Mouse (Mus musculus): ENCODE data around the gene Prss22.

DNA sequence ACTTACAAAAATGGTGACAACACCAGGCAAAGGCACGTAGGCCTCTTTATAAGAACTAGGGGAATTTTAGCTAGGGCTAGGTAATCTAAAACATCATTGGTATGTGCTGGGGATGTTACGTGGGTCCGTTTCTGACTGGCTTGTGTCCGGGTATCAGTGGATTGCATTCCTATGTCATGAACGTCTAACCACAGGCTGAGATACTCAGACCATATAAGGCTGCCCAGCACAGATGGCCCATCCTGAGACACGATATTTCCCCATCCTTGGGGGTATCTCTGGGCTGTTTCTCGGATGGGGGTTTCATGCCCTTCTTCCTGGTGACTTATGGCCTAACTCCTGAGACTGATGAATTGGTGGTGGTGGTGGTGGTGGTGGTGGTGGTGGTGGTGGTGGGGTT, 37.2 kb upstream of the Prss22 start:
- TF ChIP-seq CTCF (IDR thresholded peaks at IDR 0.05; ENCODE audit: borderline replicate concordance, control insufficient read depth, extremely low read depth, insufficient read depth, low read length, poor library complexity), result no peak
- TF ChIP-seq POLR2A (IDR thresholded peaks at IDR 0.05; ENCODE audit: control insufficient read depth, extremely low read depth, insufficient read depth, low read length, poor library complexity), result no peak

Measured in thymus, adult 2 months (tissue).